Mouse (Mus musculus) cerebellum, postnatal 10 days (tissue): ENCODE results near the gene Ifitm7.
"Not testable (repeated sequence)": the region's sequence is repeated elsewhere in the genome, so short reads cannot be mapped to it uniquely, and the experiment has no call there.

Source experiments
- DNase-seq, 2 experiments: peaks; one replicate each; pipeline ENCODE4 v3.0.0; 2021; ENCODE audit warnings: mixed read lengths in 2 of 2

Gene Ifitm7

GRCm38 (mm10) chr16:13986574-13987478 lies at the start of gene Ifitm7, which contains the start of gene 2900011O08Rik:
Gene Ifitm7, minus strand, starts transcription at chr16:13986888.
Gene 2900011O08Rik, plus strand, starts transcription at chr16:13986604.
- peak; percentile 73 to 79 for DNase-seq

DNA sequence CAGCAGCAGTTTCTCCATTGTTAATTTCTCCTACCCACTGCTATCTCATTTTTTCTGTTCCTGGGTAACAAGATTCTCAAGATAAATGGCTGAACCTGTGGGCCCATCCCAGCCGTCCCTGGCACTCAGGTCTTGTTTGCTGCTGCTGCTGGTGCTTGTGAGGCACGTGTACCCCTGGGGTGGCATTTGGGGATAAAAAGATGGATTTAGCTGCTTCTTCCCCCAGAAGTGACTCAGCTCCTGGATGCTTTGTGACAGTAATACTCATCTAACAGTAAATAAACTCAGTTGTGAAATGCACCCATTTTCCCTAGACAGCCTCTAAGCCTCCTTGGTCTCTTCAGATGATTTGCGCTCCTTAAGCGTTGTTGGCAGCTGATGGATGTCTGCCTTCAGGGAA lies 46.4 kb upstream of the Ifitm7 start:
- DNase-seq: no peak

GRCm38 (mm10) chr16:14030650-14031049 lies 44.0 kb upstream of the Ifitm7 start:
- no peak for DNase-seq

GRCm38 (mm10) chr16:14029851-14030250 lies 43.2 kb upstream of the Ifitm7 start:
- no peak for DNase-seq

GRCm38 (mm10) chr16:14029072-14029471 lies 42.4 kb upstream of the Ifitm7 start:
- no peak for DNase-seq

GRCm38 (mm10) chr16:14025091-14025990 lies 38.7 kb upstream of the Ifitm7 start:
- DNase-seq: no peak

GRCm38 (mm10) chr16:14021166-14021822 lies 34.6 kb upstream of the Ifitm7 start:
- no peak for DNase-seq

DNA sequence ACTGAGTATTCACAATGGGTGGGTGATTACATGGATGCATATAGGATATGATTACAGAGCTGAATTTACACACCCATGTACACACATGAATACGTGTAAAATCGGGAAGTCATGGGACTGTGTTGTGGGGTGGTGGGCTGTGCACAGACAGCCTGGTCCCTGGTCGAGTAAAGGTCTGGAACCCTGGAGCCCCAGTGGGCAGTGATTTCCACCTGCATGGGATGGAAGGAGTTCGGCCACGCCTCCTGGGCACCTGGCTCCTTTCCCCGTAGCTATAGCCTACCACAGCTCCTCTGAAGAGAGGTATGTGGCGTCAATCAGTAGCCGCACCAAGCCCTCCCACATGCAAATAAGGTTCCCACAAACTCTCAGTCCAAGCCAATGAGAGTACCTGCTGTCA lies 30.6 kb upstream of the Ifitm7 start:
- DNase-seq: no peak

DNA sequence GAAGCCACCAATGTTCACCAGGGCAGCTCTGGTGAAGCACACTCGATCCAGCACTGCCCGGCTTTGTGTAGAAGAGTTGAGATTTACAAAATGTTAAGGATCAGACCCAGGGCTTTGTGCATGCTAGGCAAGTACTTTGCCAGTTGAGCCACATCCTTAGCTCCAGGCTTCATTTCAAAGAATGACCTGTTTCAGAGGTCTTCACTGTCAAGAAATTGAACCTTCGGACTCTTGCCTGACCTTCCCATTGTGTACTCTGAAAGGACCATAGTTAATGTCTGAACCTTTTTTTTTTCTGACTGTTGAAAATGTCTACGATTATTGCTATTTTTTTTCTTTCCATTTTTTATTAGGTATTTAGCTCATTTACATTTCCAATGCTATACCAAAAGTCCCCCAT lies 23.3 kb upstream of the Ifitm7 start:
- DNase-seq: no peak

DNA sequence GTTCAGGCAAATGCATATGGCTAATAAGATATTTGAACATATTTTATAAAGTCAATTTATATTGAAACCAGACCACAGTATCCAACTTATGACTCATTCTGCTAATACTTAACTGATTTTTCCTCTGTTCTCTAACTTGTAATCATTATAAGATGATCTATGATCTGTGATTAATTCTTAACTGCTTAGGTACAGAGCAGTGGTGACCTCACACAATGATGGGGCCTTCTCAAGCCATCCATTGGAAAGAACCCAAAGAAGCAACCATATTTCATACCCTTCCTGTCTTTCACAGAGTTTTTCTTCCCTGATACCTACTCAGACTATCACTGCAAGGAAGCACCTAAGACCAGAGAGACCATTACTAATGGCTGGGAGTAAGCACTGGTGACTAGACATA lies 22.0 kb upstream of the Ifitm7 start:
- DNase-seq: no peak

GRCm38 (mm10) chr16:14008081-14008480 lies 21.4 kb upstream of the Ifitm7 start:
- DNase-seq: no peak

- DNase-seq: peak; percentile 22 to 39
Measured at GRCm38 (mm10) chr16:14005266-14005665, 18.6 kb upstream of the Ifitm7 start.

DNA sequence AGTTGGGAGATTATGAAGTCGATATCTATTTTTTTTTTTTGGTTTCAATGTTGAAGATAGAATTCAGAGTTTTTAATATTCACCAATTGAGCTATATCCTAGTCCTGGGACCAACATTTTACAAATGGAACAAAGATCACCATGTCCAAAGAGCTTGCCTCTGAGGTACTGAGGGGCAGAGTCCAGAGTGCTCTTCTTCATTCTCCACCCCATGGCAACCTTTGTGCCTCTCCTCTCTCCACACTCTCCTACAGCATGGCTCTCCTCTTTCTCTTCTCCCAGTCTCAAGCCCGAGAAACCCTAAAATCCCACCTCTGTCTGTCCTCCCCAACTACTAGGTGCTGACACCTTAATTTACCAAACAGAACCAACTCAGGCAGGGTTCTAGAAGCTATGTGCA lies 18.0 kb upstream of the Ifitm7 start:
- DNase-seq: no peak

GRCm38 (mm10) chr16:14004170-14004569 lies 17.5 kb upstream of the Ifitm7 start:
- DNase-seq: no peak

GRCm38 (mm10) chr16:14003386-14004130 lies 16.9 kb upstream of the Ifitm7 start:
- no peak for DNase-seq

DNA sequence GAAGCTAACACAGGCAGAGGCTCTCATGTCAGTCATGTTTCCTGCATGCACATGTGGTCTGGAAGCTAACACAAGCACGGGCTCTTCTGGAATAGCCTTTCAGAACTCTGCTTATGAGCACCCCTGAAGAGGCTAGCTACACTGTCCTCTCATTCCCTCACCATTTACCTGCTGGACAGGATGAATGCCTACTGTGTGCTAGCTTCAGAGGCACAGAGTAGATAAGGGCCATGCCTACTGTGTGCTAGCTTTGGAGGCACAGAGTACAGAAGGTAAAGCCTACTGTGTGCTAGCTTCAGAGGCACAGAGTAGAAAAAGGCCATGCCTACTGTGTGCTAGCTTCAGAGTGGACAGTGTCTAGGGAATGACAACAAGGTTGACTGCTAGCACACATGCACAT lies 7.8 kb upstream of the Ifitm7 start:
- no peak for DNase-seq

DNA sequence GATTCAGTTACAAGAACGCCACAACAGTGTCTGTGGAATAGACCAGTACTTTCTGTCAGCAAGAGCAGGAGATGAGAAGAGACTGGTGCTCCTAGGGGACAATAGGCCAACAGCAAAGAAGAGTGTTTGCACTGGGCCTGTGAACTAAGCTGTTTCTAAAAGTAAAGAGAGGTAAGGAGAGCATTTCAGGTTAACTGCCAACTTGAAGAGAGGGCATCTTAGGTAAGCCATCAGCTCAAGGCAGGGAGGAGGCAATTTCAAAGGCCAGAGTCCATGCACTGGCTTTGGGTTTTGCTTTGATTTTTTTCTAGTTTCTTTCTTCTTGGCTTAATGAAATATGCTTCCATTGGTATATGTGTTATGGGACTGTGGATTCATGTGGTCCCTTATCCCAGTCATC lies 7.4 kb upstream of the Ifitm7 start:
- DNase-seq: no peak

DNA sequence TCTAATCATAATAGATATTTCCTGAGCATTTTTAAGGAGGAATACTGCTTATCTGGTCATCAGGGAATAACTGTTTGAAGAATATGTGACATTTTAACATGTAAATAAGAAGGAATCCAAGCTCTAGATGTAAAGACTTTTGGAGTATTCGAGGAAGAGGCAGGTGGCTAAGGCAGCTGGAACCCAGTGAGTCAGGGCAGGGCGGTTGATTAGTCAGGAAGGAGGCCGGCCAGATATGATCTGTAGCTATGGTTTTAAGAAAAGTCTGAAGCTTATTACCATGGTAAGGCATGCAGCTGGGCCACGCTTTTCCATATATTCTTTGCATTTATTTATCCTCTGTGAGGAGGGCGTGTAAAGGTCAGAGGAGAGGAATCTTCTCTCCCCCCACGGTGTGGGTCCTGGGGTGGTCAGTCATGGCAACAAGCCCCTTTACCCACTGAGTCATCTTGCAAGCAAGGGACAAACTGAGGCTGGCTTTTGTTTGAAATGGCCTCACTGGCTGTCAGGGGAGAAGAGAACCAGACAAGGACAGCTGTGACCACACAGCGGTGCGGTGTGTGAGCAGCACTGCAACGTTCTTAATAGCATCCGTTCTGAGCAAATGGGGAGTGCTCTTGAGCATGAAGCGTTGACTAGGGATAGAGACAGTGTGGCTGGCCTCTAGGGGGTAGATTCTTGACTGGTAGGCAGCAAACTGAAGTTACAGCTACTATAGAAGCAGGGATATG lies 6.0 kb upstream of the Ifitm7 start:
- DNase-seq: no peak

- DNase-seq: no peak
Measured at GRCm38 (mm10) chr16:13986197-13986573, 503 bp downstream of the Ifitm7 start.

- DNase-seq: no peak
Measured at GRCm38 (mm10) chr16:13983161-13983560, 3.5 kb downstream of the Ifitm7 start.

GRCm38 (mm10) chr16:13981726-13982125 lies 5.0 kb downstream of the Ifitm7 start:
- DNase-seq: not testable (repeated sequence)

- not testable (repeated sequence) for DNase-seq
Measured at GRCm38 (mm10) chr16:13977026-13977425, 9.7 kb downstream of the Ifitm7 start.
